ENCODE assay signal across 30 mouse cellular contexts in genomic region chr2:116858703-116859102, GRCm38 (mm10). TPM values are rescaled to one million over a fixed set of nuclear protein-coding genes. Genes with fewer than 3 reads are reported as not detected.
"Had no signal": no experiment of that assay in that cellular context is flagged by ENCODE, and none has a peak within 500 bp of the region (broad histone marks: within the 10 kb centered on the region; RNA-seq: fewer than 3 reads in every experiment).

No protein-coding gene starts in this region.

- H3K4me2 ChIP-seq: heart, embryonic 12.5 days; hindbrain, embryonic 12.5 days; hindbrain, embryonic 14.5 days; intestine, embryonic 15.5 days; limb, embryonic 13.5 days; liver, embryonic 11.5 days; liver, embryonic 13.5 days; liver, embryonic 15.5 days had no signal

- H3K27me3 ChIP-seq: heart, embryonic 12.5 days; hindbrain, embryonic 12.5 days; intestine, embryonic 15.5 days; limb, embryonic 13.5 days; liver, embryonic 13.5 days; liver, embryonic 15.5 days had no signal

- DNase-seq: gastrocnemius, adult 2 months; gastrocnemius, postnatal 10 days; gastrocnemius, postnatal 25 days; heart, adult 2 months; heart, postnatal 10 days; heart, postnatal 4 days; kidney, adult 18-20 months; kidney, adult 8-10 months; kidney, postnatal 14 days; kidney, postnatal 36 days; liver; liver, embryonic 13.5 days had no signal

- H3K4me1 ChIP-seq: heart, embryonic 12.5 days; hindbrain, embryonic 10.5 days; hindbrain, embryonic 12.5 days; intestine, embryonic 15.5 days; limb, embryonic 13.5 days; liver, embryonic 13.5 days; liver, embryonic 15.5 days had no signal

- ATAC-seq: hindbrain, embryonic 16.5 days; inflammation-experienced regulatory T-cells, adult 6 months; intestine, embryonic 15.5 days; intestine, postnatal 0 days had no signal

- H3K9ac ChIP-seq: heart, embryonic 12.5 days; hindbrain, embryonic 12.5 days; hindbrain, embryonic 14.5 days; intestine, embryonic 15.5 days; limb, embryonic 13.5 days; liver, embryonic 13.5 days; liver, embryonic 15.5 days had no signal

- H3K4me3 ChIP-seq: gastrocnemius, adult 2 months; heart, adult 2 months; heart, embryonic 12.5 days; hindbrain, embryonic 10.5 days; hindbrain, embryonic 12.5 days; intestine, embryonic 15.5 days; layer of hippocampus, adult 2 months; left cerebral cortex, adult 2 months; limb, embryonic 13.5 days; liver, embryonic 13.5 days; liver, embryonic 15.5 days had no signal

- H3K36me3 ChIP-seq: heart, embryonic 12.5 days; hindbrain, embryonic 10.5 days; hindbrain, embryonic 12.5 days; intestine, embryonic 15.5 days; limb, embryonic 13.5 days; liver, embryonic 13.5 days; liver, embryonic 15.5 days had no signal

- H3K27ac ChIP-seq: gastrocnemius, adult 2 months; heart, adult 2 months; hindbrain, embryonic 10.5 days; hindbrain, embryonic 12.5 days; hindbrain, embryonic 14.5 days; intestine, embryonic 15.5 days; layer of hippocampus, adult 2 months; left cerebral cortex, adult 2 months; limb, embryonic 13.5 days; liver, embryonic 13.5 days; liver, embryonic 15.5 days had no signal

- H3K9me3 ChIP-seq: heart, embryonic 12.5 days; hindbrain, embryonic 10.5 days; hindbrain, embryonic 12.5 days; intestine, embryonic 15.5 days; limb, embryonic 13.5 days; liver, embryonic 13.5 days; liver, embryonic 15.5 days had no signal

RNA-seq across cellular contexts. Expression of gene Tmco5, which starts 19.8 kb away (rescaled TPM):
- polyA plus RNA-seq: heart, adult 2 months; heart, embryonic 12.5 days; heart, embryonic 14.5 days; heart, embryonic 16.5 days; hindbrain, embryonic 10.5 days; hindbrain, embryonic 12.5 days; hindbrain, embryonic 14.5 days; hindbrain, embryonic 16.5 days; inflammation-experienced regulatory T-cells, adult 6 months; intestine, embryonic 15.5 days; intestine, postnatal 0 days; kidney, embryonic 14.5 days; kidney, embryonic 16.5 days; limb, embryonic 11.5 days; limb, embryonic 13.5 days; liver, embryonic 11.5 days; liver, embryonic 13.5 days; liver, embryonic 15.5 days had no signal
